Mouse (Mus musculus): ENCODE data around the gene Dclre1a.

Gene Dclre1a

GRCm38 (mm10) chr19:56484630-56485375 lies 63.2 kb downstream of the Dclre1a start:
- in situ Hi-C loops (cut with MboI, MseI) = no loop called here
